Mouse (Mus musculus): ENCODE measurements around the gene Rom1. TPM values are rescaled to one million over a fixed set of nuclear protein-coding genes. Genes with fewer than 3 reads are reported as not detected.

Gene Rom1
- polyA plus RNA-seq, 1 experiment from 2014 or later, result 3.1 TPM

DNA sequence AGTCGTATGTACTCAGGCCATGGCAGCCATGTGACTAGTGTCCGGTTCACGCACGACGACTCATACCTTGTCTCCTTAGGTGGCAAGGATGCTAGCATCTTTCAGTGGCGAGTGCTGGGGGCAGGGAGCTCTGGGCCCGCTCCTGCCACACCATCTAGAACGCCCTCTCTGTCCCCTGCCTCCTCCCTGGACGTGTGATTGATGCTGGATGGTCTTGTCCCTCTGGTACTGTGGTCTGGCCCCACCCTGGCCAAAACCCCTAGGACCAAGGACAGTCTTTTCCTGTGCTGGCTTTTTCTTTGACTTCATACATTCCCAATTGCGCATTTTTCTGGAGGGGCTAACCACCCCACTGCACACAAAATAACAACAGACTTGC, 12.0 kb upstream of the Rom1 start:
- H3K9me3 ChIP-seq, result no peaks in the 10 kb centered on the region
- peak overlapping the region; percentile 94 for H3K9ac ChIP-seq
- WGBS, result 29% methylated on average over 10 of the region's 10 CpGs
- peak overlapping the region; percentile 92 for H3K4me3 ChIP-seq
- H3K4me1 ChIP-seq (replicated peaks), result peaks cover 37% of the 10 kb centered on the region
- peaks cover 13% of the 10 kb centered on the region for H3K36me3 ChIP-seq
- peak overlapping the region; percentile 66 for H3K4me2 ChIP-seq
- peak; percentile 24; the same call in 1 of the 2 replicates for ATAC-seq (ENCODE audit: low FRiP score, low read depth)
- H3K27ac ChIP-seq (replicated peaks), result peak overlapping the region; percentile 90
- H3K27me3 ChIP-seq, result no peaks in the 10 kb centered on the region

DNA sequence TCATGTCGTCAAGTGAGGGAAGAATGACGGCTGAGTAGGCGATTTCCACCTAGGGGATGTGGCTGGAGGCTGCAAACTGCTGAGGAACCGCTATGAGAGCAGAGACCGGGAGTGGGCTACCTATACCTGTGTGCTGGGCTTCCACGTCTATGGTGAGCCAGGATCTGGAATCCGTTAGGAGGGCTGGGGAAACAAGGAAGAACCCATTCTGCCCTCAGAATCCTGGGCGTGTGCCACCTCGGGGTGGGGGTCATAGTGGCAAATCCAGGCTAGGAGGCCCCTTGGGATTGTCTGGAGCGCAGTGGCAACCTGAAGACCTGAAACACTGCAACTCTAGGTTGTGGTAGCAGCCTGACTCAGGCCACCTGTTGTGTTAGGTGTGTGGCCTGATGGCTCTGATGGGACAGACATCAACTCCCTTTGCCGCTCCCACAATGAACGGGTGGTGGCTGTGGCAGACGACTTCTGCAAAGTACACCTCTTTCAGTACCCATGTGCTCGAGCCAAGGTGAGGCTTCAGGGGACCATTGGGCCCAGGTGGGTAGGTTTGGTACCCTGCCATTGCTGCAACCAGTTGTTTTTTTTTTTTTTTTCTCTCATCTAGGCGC, 11.5 kb upstream of the Rom1 start:
- Histone ChIP-seq H3K27me3 (no peaks in the 10 kb centered on the region), H3K9me3 (no peaks in the 10 kb centered on the region), H3K36me3 (peaks cover 10% of the 10 kb centered on the region), H3K4me2 (peak overlapping the region; percentile 66; the same call in 1 of the 2 replicates), H3K27ac (replicated peaks) (no peak overlapping the region), H3K4me1 (replicated peaks) (peaks cover 37% of the 10 kb centered on the region), H3K9ac (no peak overlapping the region; the same call in 1 of the 2 replicates), H3K4me3 (peak overlapping the region; percentile 92; the same call in 1 of the 2 replicates)
- no peak for ATAC-seq (ENCODE audit: low FRiP score, low read depth)
- 84% methylated on average over 15 of the region's 15 CpGs for WGBS

DNA sequence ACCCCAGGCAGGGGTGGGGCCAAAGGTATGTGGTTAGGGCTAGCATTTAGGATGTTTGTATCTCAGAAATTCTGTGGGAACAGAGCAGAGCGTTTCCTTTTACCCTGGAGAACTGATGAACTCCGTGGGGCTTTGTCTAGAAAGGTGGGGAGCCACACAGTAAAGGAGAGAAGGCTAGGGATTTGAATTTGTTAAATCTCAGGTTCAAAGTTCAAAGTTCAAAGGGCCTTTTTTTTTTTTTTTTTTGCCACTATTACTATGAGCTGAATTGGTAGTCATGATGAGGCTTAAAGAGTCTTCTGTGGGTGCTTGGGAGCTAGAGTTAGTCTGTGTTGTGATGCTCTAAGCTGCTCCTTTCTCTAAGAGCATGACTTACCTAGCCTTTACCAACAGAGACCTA, 7.6 kb upstream of the Rom1 start:
- H3K4me2 ChIP-seq, result no peak overlapping the region
- H3K27me3 ChIP-seq, result no peaks in the 10 kb centered on the region
- H3K4me1 ChIP-seq (replicated peaks), result peaks cover 12% of the 10 kb centered on the region
- 84% methylated on average over 2 of the region's 2 CpGs for WGBS
- H3K9ac ChIP-seq, result no peak overlapping the region
- 0 out of 2 replicates have a peak, but pooled peaks cover 2% of the 10 kb centered on the region for H3K36me3 ChIP-seq
- H3K4me3 ChIP-seq, result no peak overlapping the region
- no peak for ATAC-seq (ENCODE audit: low FRiP score, low read depth)
- H3K9me3 ChIP-seq, result no peaks in the 10 kb centered on the region
- H3K27ac ChIP-seq (replicated peaks), result no peak overlapping the region

DNA sequence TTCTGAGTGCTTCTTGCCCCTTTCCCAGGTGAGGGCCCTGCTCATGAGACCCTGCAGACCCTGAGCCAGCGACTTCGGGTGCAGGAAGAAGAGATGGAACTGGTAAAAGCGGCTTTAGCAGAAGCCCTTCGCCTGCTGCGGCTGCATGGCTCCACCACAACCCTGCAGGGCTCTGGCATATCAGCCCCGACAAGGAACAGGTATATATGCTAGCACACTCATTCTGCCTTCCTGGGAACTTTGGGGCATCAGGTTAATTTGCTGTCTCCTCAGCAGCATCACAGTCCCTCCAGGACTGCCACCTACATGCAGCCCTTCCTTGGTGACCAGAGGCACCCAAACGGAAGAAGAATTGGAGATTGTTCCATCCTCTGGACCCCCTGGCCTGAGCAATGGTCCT, 1.6 kb upstream of the Rom1 start:
- 90% methylated on average over 7 of the region's 7 CpGs for WGBS
- no peak for ATAC-seq (ENCODE audit: low FRiP score, low read depth)
- Histone ChIP-seq H3K4me3 (no peak overlapping the region), H3K4me2 (peak overlapping the region; percentile 78; the same call in 1 of the 2 replicates), H3K36me3 (peaks cover 18% of the 10 kb centered on the region), H3K9me3 (no peaks in the 10 kb centered on the region), H3K27ac (replicated peaks) (no peak overlapping the region), H3K9ac (no peak overlapping the region), H3K4me1 (replicated peaks) (peaks cover 18% of the 10 kb centered on the region), H3K27me3 (no peaks in the 10 kb centered on the region; the same call in 1 of the 2 replicates)

DNA sequence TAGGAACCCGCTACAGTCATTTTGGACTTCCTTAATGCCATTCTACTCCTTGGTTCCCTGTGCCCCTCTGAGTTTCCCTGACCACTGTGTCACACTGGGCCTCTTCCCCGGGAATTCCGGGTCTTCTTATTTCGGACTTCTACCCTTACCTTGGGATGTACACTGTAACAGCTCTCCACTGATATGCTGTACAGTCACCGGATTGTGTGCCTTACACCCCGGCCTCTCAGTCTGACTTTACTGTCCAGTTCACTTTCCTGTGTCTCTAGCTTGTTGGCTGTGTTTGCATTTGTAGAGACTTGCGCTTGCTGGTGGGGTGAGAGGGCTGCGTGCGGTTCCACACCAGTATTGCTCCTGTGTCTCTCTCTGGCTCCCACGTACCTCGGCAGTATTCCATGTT, 961 bp upstream of the Rom1 start:
- WGBS, result 19% methylated on average over 11 of the region's 11 CpGs

DNA sequence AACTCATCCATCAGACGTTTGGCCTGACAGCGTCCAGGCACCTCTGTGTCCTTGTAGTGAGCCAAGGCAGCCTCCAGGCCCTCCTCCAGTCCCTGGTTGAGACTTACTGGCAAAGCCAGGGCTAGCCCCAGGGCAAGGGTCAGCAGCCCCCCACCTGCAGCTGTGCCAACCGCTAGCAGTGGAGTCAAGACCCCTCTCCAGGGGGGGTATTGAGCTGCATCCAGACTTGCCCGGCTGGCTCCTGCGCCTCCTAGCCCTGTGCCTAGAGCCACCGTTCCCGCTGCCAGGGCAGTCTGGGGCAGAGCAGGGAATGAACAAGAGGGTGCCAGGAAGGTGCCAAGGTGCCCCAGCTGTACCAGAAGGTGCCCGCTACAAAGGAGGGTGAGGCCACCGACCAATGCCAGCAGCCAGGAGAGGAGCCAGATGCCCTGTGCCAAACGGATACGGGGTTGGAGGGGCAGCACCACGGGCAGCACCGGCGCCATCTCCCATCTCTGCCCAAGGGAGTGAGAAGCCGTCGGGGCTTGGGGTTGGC, 400 bp downstream of the Rom1 start:
- Histone ChIP-seq H3K27ac (replicated peaks) (peak overlapping the region; percentile 61; the same call in 1 of the 2 replicates), H3K9ac (peak overlapping the region; percentile 53), H3K4me2 (peak overlapping the region; percentile 78), H3K27me3 (no peaks in the 10 kb centered on the region; the same call in 1 of the 2 replicates), H3K4me3 (peak overlapping the region; percentile 57), H3K9me3 (no peaks in the 10 kb centered on the region), H3K36me3 (peaks cover 19% of the 10 kb centered on the region), H3K4me1 (replicated peaks) (peaks cover 18% of the 10 kb centered on the region)
- 17% methylated on average over 16 of the region's 16 CpGs for WGBS
- ATAC-seq (ENCODE audit: low FRiP score, low read depth), result peak; percentile 40

More for the DNA sequence above, 961 bp upstream of the Rom1 start:
- Histone ChIP-seq H3K9ac (peak overlapping the region; percentile 53), H3K9me3 (no peaks in the 10 kb centered on the region), H3K36me3 (peaks cover 19% of the 10 kb centered on the region), H3K27me3 (no peaks in the 10 kb centered on the region; the same call in 1 of the 2 replicates), H3K4me3 (peak overlapping the region; percentile 57), H3K27ac (replicated peaks) (0 out of 2 replicates have a peak overlapping the region, but pooled peaks have one; percentile 61), H3K4me1 (replicated peaks) (peaks cover 18% of the 10 kb centered on the region), H3K4me2 (peak overlapping the region; percentile 78)
- 0 out of 2 replicates have a peak, but pooled peaks have one; percentile 1 for ATAC-seq (ENCODE audit: low FRiP score, low read depth)

DNA sequence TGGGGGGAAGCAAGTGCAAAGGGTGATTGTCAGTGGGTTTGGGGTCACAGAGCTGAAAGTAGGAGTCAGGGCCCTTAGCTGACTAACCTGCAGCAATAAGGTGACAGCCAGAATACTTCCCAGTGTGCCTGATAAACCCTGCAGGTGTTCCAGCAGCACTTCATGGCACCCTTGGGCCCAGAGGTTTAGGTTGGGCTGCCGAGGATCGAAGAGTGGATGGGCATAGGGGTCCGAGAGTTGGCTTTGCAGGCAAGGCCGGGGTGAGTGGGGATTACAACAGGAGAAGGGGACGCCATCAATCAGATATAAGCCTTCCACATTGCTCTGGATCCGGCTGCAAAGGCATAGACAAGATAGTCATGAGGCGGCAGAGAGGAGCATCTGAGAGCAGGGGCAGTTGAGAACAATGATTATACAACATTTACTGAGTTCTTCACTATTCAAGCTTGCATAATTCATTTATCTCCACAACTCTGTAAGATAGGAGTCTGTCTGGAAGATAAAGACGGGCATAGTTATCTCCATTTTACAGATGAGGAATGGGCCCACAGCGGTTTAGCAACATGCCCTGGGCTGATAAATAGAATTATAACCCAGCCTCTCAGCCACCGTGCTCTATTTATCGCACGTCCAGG, 1.1 kb downstream of the Rom1 start:
- no peak overlapping the region for H3K9ac ChIP-seq
- peaks cover 19% of the 10 kb centered on the region for H3K36me3 ChIP-seq
- H3K9me3 ChIP-seq, result no peaks in the 10 kb centered on the region
- WGBS, result 90% methylated on average over 12 of the region's 12 CpGs
- H3K4me3 ChIP-seq, result no peak overlapping the region
- H3K4me1 ChIP-seq (replicated peaks), result peaks cover 20% of the 10 kb centered on the region
- no peak for ATAC-seq (ENCODE audit: low FRiP score, low read depth)
- H3K4me2 ChIP-seq, result no peak overlapping the region
- H3K27me3 ChIP-seq, result no peaks in the 10 kb centered on the region; the same call in 1 of the 2 replicates
- no peak overlapping the region for H3K27ac ChIP-seq (replicated peaks)

DNA sequence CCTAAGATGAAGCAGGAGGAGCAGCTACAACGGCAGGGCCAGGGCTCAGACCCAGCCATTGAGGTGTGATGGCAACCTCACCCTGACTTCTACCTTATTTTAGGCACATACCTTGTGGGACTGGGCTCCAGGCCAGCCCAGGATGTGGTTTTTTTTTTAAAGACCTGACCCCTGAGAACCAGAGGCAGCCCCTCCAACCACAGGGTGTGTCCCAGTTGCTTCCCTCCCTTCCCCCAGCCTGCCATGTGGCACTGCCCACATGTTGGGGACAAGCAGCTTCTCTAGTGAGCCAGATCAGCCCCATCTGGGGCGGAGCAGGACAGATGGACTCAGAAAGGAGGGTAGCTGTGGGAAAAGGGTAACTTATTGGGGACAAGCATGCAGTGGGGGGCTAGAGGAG, 2.4 kb downstream of the Rom1 start:
- WGBS, result 90% methylated on average over 2 of the region's 2 CpGs
- H3K9ac ChIP-seq, result no peak overlapping the region
- H3K36me3 ChIP-seq, result peaks cover 19% of the 10 kb centered on the region
- H3K27ac ChIP-seq (replicated peaks), result no peak overlapping the region
- H3K27me3 ChIP-seq, result no peaks in the 10 kb centered on the region; the same call in 1 of the 2 replicates
- no peaks in the 10 kb centered on the region for H3K9me3 ChIP-seq
- H3K4me3 ChIP-seq, result no peak overlapping the region
- no peak for ATAC-seq (ENCODE audit: low FRiP score, low read depth)
- H3K4me1 ChIP-seq (replicated peaks), result peaks cover 23% of the 10 kb centered on the region
- no peak overlapping the region for H3K4me2 ChIP-seq

DNA sequence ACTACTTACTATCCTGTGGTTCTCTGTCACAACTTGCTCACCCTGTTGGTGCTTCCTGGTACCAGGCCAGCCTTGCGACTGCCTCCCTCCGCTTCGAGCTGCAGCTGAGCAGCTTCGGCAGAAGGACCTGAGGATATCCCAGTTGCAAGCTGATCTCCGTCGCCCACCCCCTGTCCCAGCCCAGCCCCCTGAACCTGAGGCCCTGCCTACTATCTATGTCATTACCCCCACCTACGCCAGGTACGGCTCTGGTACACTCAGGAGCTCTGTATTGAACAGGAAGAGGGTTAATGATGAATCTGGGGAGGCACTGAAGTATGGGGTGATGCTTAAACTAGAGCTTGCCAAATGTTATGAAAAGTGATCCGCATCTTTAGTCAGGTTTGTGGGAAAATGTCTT, 7.4 kb downstream of the Rom1 start:
- H3K9me3 ChIP-seq, result no peaks in the 10 kb centered on the region
- peaks cover 10% of the 10 kb centered on the region for H3K36me3 ChIP-seq
- no peaks in the 10 kb centered on the region for H3K27me3 ChIP-seq
- WGBS, result 86% methylated on average over 9 of the region's 9 CpGs
- ATAC-seq (ENCODE audit: low FRiP score, low read depth), result no peak
- no peak overlapping the region for H3K9ac ChIP-seq
- H3K4me2 ChIP-seq, result peak overlapping the region; percentile 83
- H3K4me1 ChIP-seq (replicated peaks), result peaks cover 21% of the 10 kb centered on the region
- no peak overlapping the region for H3K27ac ChIP-seq (replicated peaks)
- peak overlapping the region; percentile 99; the same call in 1 of the 2 replicates for H3K4me3 ChIP-seq

DNA sequence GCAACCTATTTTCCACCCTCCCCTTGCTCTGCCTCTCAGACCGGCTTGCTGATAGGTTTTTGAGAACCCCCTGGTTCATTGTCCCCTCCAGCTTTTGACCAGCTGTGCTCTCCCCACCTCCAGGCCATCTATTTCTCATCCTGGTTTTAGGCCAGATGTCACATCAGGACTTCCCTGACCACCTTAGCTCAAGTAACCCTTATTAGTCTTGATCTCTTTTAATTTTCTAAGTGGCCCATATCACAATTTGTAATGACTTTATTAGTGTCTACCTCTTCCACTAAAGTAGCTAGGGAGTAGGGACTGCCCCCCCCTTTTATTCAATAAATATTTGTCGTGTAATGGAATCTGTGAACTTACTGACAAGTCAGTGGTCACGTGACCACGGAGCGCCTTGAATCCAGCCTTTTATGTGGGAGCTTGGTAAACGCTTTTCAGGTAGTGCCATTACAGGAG, 8.3 kb downstream of the Rom1 start:
- ATAC-seq (ENCODE audit: low FRiP score, low read depth), result no peak
- peak overlapping the region; percentile 93 for H3K27ac ChIP-seq (replicated peaks)

DNA sequence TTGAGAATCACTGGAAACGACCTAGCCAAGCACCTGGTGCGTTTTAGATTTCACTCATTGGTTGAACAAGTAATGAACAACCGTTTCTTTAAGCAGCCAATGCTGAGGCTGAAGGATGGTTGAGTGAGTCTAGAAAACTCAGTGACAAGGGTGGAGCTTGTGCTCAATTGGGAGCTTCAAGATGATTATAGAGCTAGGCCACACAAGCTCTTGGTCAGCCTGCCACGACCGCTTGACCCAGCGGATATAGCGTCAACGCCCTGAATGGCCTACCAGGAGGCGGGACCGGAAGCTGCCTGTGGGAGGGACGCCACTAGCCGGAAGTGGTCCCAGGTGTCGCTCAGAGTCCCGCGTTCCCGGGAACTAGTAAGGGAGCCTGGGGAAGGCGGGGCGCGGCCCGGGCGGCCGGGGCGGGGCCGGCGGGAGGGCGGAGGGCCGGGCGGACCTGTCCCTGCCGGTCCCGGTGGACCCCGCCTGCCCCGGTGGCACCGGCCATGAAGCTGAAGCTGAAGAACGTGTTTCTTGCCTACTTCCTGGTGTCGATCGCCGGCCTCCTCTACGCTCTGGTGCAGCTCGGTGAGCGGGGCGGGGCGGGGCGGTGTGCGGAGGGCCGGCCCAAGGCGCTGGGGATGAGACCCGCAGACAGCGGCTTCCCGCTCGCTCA, 9.0 kb downstream of the Rom1 start, which contains the start of gene B3gat3:
B3gat3 (plus strand) TSS at position 302 of the 664 bp plus-strand sequence.
- Histone ChIP-seq H3K4me2 (peak within 1 kb of the TSS; percentile 83), H3K27ac (replicated peaks) (peak within 1 kb of the TSS; percentile 93), H3K36me3 (peaks cover 18% of the 10 kb centered on the region), H3K9ac (peak within 1 kb of the TSS; percentile 82), H3K4me3 (peak within 1 kb of the TSS; percentile 99), H3K27me3 (no peaks in the 10 kb centered on the region), H3K9me3 (no peaks in the 10 kb centered on the region), H3K4me1 (replicated peaks) (peaks cover 21% of the 10 kb centered on the region)
- 2% methylated on average over 43 of the region's 50 CpGs for WGBS
- peak; percentile 98 for ATAC-seq (ENCODE audit: low FRiP score, low read depth)

More for the DNA sequence above, 8.3 kb downstream of the Rom1 start:
- Histone ChIP-seq H3K4me3 (peak overlapping the region; percentile 99), H3K9ac (peak overlapping the region; percentile 82), H3K4me1 (replicated peaks) (peaks cover 21% of the 10 kb centered on the region), H3K4me2 (peak overlapping the region; percentile 83), H3K27me3 (no peaks in the 10 kb centered on the region), H3K36me3 (peaks cover 15% of the 10 kb centered on the region), H3K9me3 (no peaks in the 10 kb centered on the region)
- 2% methylated on average over 6 of the region's 6 CpGs for WGBS
